Mouse (Mus musculus) embryonic facial prominence, embryonic 15.5 days (tissue): Measurements from ENCODE around the gene Mre11a. TPM values are rescaled to one million over a fixed set of nuclear protein-coding genes. Genes with fewer than 3 reads are reported as not detected.

Experiments used
- ATAC-seq: fragments of 200-750 bp; cut with Nextera tagmentation; 2 replicates; pipeline ENCODE4 v1.8.0; 2017; ENCODE audit warnings: low read depth, moderate TSS enrichment; ENCODE audit not compliant: insufficient number of reproducible peaks, low FRiP score, low TSS enrichment
- H3K27ac ChIP-seq: fragments of 300-500 bp; sonication (generic); replicated peaks from 2 replicates; pipeline ENCODE4 v1.5.1; 2015; ENCODE audit warnings: mild to moderate bottlenecking, inconsistent platforms
- H3K27me3 ChIP-seq: fragments of 300-500 bp; sonication (generic); 2 replicates; pipeline ENCODE4 v1.6.1; 2015; ENCODE audit warnings: inconsistent platforms
- H3K36me3 ChIP-seq: fragments of 300-500 bp; sonication (generic); 2 replicates; pipeline ENCODE4 v1.6.1; 2015; ENCODE audit warnings: mild to moderate bottlenecking, inconsistent platforms
- H3K4me1 ChIP-seq: fragments of 300-500 bp; sonication (generic); 2 replicates; pipeline ENCODE4 v1.6.1; 2015; ENCODE audit warnings: inconsistent platforms
- H3K4me2 ChIP-seq: fragments of 300-500 bp; sonication (generic); replicated peaks from 2 replicates; pipeline ENCODE4 v1.6.1; 2015; ENCODE audit warnings: mild to moderate bottlenecking, inconsistent platforms
- H3K4me3 ChIP-seq: fragments of 300-500 bp; sonication (generic); replicated peaks from 2 replicates; pipeline ENCODE4 v1.5.1; 2015; ENCODE audit warnings: mild to moderate bottlenecking, inconsistent platforms
- H3K9ac ChIP-seq: fragments of 300-500 bp; sonication (generic); 2 replicates; pipeline ENCODE4 v1.6.1; 2015; ENCODE audit warnings: inconsistent platforms
- H3K9me3 ChIP-seq: fragments of 300-500 bp; sonication (generic); replicated peaks from 2 replicates; pipeline ENCODE4 v1.6.1; 2016; ENCODE audit warnings: inconsistent platforms
- WGBS: fragments of 180-500 bp; shearing (Covaris S2); methylation state at CpG from one replicate; pipeline ENCODE4 v1.1.7; 2015; 5-methylcytosine and 5-hydroxymethylcytosine counted together
- polyA plus RNA-seq: library from polyadenylated mRNA; unstranded; fragments of >200 nt; fragmentation: Nextera tagmentation; extraction: Ambion mirVana; gene quantifications from 2 replicates; pipeline ENCODE4 v1.2.1, GENCODE M21; 2015

The Mre11a gene
- polyA plus RNA-seq, 1 experiment from 2014 or later = 22.4 TPM

DNA sequence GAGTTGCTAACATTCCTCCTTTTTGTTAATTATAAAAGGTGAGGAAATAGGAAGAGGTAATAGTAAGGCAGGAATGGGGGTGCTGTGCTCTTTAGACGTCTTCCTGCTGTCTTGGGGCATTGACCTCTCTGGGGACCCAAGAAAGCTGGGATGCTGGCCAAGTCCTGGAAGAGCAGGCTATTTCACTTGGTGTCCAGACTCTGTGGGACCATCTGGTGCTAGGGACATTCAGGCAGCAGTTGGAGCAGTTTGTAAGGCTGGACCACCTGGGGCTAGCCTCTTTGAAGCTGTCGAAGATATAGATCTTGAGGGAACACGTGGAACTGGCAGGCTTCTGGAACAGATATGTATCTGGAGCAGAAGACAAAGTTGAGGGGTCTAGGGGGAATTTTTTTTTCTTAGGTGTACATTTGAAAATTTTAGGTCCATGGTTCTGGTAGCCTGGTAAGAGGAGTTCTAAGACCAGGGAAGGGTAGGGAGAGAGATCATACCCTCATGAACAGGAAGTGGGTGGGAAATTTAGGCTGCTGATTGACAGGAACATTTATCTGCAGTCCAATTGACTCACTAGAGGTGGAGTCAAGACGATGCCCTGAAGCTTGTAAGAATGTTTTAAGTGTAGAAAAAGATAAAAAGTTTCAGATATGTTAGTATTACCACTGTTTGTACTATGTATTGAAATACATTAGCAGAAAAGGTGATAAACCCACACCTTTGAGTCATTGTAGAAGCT lies 72.6 kb downstream of the Mre11a start:
- no peak for ATAC-seq
- peaks cover 9% of the 10 kb centered on the region for H3K4me1 ChIP-seq
- H3K4me3 ChIP-seq = no peak overlapping the region
- WGBS = 48% methylated on average over 4 of the region's 4 CpGs
- peaks cover 42% of the 10 kb centered on the region for H3K27me3 ChIP-seq
- H3K9me3 ChIP-seq = no peaks in the 10 kb centered on the region
- H3K4me2 ChIP-seq = no peak overlapping the region
- H3K36me3 ChIP-seq = no peaks in the 10 kb centered on the region
- no peak overlapping the region for H3K27ac ChIP-seq
- H3K9ac ChIP-seq = no peak overlapping the region

DNA sequence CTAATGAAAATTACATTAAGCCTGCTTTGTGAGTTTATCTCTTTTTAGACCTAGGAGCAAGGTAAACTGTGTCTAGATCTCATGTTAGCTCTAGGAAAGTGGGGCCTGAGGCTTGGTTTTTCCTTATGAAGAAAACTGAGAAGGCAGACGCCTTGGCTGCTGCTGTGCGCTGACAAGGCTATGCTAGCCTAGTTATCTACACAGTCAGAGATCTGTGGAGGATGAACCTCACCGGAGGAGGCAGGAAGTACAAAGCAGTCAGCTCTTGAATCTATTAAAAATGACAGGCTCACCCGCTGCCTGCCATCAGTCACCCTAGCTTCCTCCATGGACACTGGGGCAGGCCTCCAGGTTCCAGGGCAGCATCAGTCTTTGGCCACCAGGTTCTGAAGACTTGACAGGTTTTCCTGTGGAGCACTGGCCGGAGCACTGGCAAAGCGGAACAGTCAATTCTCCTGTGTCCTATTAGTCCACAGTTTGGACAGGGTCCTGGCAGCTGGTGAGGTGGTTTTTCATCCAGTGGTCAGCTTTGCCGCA lies 73.8 kb downstream of the Mre11a start:
- H3K9me3 ChIP-seq = no peaks in the 10 kb centered on the region
- no peak overlapping the region for H3K4me3 ChIP-seq
- no peaks in the 10 kb centered on the region for H3K36me3 ChIP-seq
- no peak overlapping the region for H3K9ac ChIP-seq
- peaks cover 43% of the 10 kb centered on the region for H3K27me3 ChIP-seq
- H3K27ac ChIP-seq = no peak overlapping the region
- no peak overlapping the region for H3K4me2 ChIP-seq
- H3K4me1 ChIP-seq = peaks cover 9% of the 10 kb centered on the region
- 71% methylated on average over 7 of the region's 7 CpGs for WGBS
- ATAC-seq = no peak

DNA sequence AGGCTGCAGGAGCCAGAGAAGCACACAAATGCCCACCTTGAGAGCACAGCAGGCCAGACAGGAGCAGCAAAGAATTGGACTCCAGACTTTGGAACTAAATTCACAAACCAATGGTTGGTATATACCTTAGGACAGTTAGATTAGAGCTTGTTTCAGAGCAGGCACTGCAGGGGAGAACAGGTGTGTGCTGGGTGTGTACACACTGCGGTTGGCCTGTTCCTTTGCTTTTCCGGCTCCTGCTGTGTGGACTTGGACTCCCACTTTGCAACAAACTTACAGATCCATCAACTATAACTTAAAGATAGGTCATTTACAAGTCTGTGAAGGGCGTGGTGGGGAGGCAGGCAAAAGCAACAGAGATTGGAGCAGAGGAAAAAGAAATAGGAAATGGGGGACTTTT lies 74.3 kb downstream of the Mre11a start:
- Histone ChIP-seq H3K9ac (no peak overlapping the region), H3K4me2 (no peak overlapping the region), H3K9me3 (no peaks in the 10 kb centered on the region), H3K36me3 (no peaks in the 10 kb centered on the region), H3K4me3 (no peak overlapping the region), H3K4me1 (peaks cover 9% of the 10 kb centered on the region), H3K27ac (no peak overlapping the region), H3K27me3 (peaks cover 43% of the 10 kb centered on the region)
- 76% methylated on average over 3 of the region's 3 CpGs for WGBS
- no peak for ATAC-seq

DNA sequence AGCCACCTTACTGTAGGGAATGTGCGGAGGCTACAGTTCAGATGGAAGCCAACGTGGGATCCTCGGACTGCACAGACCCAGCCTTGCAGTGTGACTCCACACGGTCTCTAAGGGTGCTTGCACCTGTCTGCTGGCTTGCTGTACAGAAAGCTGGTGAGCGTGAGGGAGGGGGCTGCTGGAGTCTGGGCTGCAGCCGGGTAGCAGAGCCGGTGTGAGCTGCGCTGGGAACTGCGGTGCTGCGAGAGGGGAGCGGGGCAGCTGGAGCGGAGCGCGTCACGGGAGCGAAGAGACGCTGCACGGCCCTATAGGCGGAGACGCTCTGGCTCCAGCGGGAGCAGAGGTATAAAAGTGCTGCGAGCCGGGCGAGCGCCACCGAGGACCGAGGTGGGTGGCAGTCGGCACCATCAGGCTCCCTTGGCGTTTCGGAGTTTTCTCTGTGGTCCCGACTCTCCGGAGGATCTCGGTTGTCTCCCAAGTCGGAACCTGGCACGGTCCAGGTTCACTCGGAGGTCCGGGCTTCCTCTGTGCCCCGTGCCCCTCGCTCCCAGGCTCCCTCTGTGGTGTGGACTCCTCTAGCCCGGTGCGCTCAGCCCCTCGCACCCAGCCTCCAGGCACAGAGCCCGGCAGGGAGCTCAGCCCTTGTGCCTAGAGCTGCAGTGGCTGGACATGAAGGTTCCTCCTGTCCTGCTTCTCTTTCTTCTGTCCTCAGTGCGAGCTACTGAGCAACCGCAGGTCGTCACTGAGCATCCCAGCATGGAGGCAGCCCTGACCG lies 75.6 kb downstream of the Mre11a start, which contains the start of gene Gpr83:
Gpr83 (plus strand) TSS at position 343 of the 772 bp plus-strand sequence.
- H3K4me2 ChIP-seq = peak within 1 kb of the TSS; percentile 78
- H3K27ac ChIP-seq = no peak within 1 kb of the TSS
- peaks cover 9% of the 10 kb centered on the region for H3K4me1 ChIP-seq
- 2% methylated on average over 47 of the region's 47 CpGs for WGBS
- H3K4me3 ChIP-seq = peak within 1 kb of the TSS; percentile 39
- H3K36me3 ChIP-seq = no peaks in the 10 kb centered on the region
- H3K9ac ChIP-seq = 0 out of 2 replicates have a peak within 1 kb of the TSS, but pooled peaks have one; percentile 9
- ATAC-seq = peak; percentile 69
- no peaks in the 10 kb centered on the region for H3K9me3 ChIP-seq
- peaks cover 43% of the 10 kb centered on the region for H3K27me3 ChIP-seq

DNA sequence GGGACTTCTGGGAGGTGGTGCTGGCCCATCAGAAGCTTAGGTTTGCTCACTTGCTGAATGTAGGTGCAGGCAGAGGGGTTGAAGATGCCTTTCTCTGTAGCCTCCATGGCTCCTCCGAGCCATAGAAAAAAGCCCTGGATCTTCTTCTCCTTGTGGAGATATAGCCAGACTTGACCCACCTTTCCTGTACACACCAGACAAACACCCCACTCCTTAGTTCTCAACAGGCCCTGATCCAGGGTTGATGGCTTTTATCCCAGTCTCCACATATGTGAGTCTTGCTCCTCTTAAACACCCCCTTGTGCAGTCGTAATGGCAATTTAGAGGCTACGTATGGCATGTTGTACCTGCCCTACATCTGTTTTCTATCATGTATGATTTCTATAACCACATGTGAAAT lies 78.7 kb downstream of the Mre11a start:
- no peaks in the 10 kb centered on the region for H3K9me3 ChIP-seq
- H3K4me2 ChIP-seq = no peak overlapping the region
- whole genome bisulfite sequencing = 50% methylated on average over 3 of the region's 3 CpGs
- H3K4me1 ChIP-seq = peaks cover 9% of the 10 kb centered on the region
- no peaks in the 10 kb centered on the region for H3K36me3 ChIP-seq
- no peak overlapping the region for H3K4me3 ChIP-seq
- no peak overlapping the region for H3K27ac ChIP-seq
- H3K27me3 ChIP-seq = peaks cover 39% of the 10 kb centered on the region
- no peak for ATAC-seq
- no peak overlapping the region for H3K9ac ChIP-seq

DNA sequence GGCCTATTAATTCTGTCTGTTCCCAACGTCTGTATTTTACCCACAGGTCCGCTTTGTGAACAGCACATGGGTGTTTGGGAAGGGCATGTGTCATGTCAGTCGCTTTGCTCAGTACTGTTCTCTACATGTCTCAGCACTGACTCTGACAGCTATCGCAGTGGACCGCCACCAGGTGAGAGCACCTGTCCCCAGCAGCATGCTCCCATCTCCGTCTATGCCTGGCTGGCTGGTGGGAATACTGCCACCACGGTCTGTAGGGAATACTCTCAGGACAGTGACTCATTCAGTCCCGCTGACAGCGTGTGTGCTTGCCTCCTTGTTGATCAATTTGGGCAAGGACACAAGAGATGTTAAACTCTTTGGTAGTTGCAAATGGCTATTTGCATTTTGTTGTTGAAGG lies 80.3 kb downstream of the Mre11a start:
- Histone ChIP-seq H3K9me3 (no peaks in the 10 kb centered on the region), H3K4me2 (no peak overlapping the region), H3K9ac (no peak overlapping the region), H3K4me3 (no peak overlapping the region), H3K36me3 (no peaks in the 10 kb centered on the region), H3K27me3 (peaks cover 23% of the 10 kb centered on the region), H3K27ac (no peak overlapping the region), H3K4me1 (peaks cover 8% of the 10 kb centered on the region)
- 74% methylated on average over 9 of the region's 9 CpGs for WGBS
- no peak for ATAC-seq

DNA sequence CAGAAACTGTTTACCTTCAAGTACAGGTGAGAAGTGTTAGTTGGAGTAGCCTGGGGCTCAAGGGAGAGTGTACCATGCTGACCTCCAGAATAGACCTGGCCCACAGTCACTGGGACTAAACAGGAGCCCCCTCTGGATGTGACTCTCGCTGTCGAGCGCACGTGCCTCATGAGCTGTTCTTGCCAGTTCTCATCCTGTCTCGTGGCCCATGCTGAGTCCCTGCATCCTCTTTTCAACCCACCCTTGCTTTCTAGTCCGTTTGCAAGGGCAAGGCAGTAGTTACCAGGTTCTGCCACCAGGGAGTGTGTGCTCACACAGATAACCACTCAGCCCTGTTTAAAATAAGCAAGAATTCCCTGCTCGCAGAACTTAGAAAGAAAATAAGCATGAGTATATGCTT lies 82.5 kb downstream of the Mre11a start:
- Histone ChIP-seq H3K27me3 (peaks cover 2% of the 10 kb centered on the region; the same call in 1 of the 2 replicates), H3K4me2 (no peak overlapping the region), H3K9ac (no peak overlapping the region), H3K4me3 (no peak overlapping the region), H3K4me1 (0 out of 2 replicates have a peak, but pooled peaks cover under 1% of the 10 kb centered on the region), H3K9me3 (no peaks in the 10 kb centered on the region), H3K36me3 (no peaks in the 10 kb centered on the region), H3K27ac (no peak overlapping the region)
- 29% methylated on average over 7 of the region's 7 CpGs for WGBS
- no peak; the same call in 1 of the 2 replicates for ATAC-seq

DNA sequence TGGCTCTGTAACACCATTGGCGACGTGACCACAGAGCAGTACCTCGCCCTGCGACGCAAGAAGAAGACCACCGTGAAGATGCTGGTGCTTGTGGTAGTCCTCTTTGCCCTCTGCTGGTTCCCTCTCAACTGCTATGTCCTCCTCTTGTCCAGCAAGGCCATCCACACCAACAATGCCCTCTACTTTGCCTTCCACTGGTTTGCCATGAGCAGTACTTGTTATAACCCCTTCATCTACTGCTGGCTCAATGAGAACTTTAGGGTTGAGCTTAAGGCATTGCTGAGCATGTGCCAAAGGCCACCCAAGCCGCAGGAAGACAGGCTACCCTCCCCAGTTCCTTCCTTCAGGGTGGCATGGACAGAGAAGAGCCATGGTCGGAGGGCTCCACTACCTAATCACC lies 83.9 kb downstream of the Mre11a start:
- Histone ChIP-seq H3K4me3 (no peak overlapping the region), H3K4me1 (0 out of 2 replicates have a peak, but pooled peaks cover 10% of the 10 kb centered on the region), H3K4me2 (no peak overlapping the region), H3K27me3 (no peaks in the 10 kb centered on the region), H3K27ac (no peak overlapping the region), H3K9me3 (no peaks in the 10 kb centered on the region), H3K9ac (no peak overlapping the region), H3K36me3 (no peaks in the 10 kb centered on the region)
- ATAC-seq = no peak
- WGBS = 94% methylated on average over 8 of the region's 8 CpGs

DNA sequence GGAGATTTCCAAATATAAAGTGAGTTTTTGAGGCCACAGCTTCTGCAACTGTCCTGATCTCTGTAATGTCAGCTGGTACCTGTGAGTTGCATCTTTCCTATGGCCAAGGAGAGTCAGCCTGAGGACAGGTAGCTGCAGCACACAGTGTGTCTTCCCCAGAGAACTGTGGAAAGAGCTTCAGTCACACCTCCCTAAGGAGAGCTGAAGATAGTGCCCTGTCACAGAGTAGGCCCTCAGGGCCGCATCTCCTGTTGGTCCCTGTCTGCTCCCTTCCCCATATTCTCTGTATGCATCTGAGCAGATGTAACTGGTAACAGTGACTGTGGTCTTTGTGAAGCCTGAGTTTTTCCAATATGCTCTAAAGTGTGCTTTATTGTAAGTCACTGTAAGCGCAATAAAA lies 85.9 kb downstream of the Mre11a start:
- H3K9ac ChIP-seq = no peak overlapping the region
- no peak for ATAC-seq
- no peaks in the 10 kb centered on the region for H3K9me3 ChIP-seq
- WGBS = 89% methylated on average over 2 of the region's 2 CpGs
- no peak overlapping the region for H3K4me2 ChIP-seq
- H3K27me3 ChIP-seq = no peaks in the 10 kb centered on the region
- no peak overlapping the region for H3K4me3 ChIP-seq
- no peak overlapping the region for H3K27ac ChIP-seq
- 0 out of 2 replicates have a peak, but pooled peaks cover 10% of the 10 kb centered on the region for H3K4me1 ChIP-seq
- H3K36me3 ChIP-seq = no peaks in the 10 kb centered on the region

DNA sequence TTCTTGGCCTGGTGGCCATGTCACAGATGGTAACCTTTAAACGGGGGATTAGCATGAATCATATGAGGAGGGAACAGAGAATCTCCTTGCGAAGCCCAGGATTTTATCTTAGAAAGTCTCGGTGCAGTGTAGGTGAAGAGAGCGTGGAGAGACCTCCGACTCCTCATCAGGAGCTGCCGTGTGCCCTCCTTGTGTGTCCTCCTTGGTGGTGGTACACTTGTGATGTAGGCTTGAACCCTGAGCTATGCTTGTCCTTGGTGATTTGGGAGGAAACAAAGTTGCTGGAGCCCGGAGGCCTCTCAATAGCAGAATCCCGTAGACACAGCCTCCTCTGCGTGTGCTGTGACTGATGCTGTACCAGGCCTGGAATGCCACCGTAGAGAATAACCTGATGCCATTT lies 86.3 kb downstream of the Mre11a start:
- no peaks in the 10 kb centered on the region for H3K27me3 ChIP-seq
- H3K9me3 ChIP-seq = no peaks in the 10 kb centered on the region
- H3K4me3 ChIP-seq = no peak overlapping the region
- H3K4me1 ChIP-seq = 0 out of 2 replicates have a peak, but pooled peaks cover 10% of the 10 kb centered on the region
- 83% methylated on average over 10 of the region's 10 CpGs for WGBS
- no peak overlapping the region for H3K4me2 ChIP-seq
- no peaks in the 10 kb centered on the region for H3K36me3 ChIP-seq
- no peak for ATAC-seq
- no peak overlapping the region for H3K9ac ChIP-seq
- H3K27ac ChIP-seq = no peak overlapping the region

DNA sequence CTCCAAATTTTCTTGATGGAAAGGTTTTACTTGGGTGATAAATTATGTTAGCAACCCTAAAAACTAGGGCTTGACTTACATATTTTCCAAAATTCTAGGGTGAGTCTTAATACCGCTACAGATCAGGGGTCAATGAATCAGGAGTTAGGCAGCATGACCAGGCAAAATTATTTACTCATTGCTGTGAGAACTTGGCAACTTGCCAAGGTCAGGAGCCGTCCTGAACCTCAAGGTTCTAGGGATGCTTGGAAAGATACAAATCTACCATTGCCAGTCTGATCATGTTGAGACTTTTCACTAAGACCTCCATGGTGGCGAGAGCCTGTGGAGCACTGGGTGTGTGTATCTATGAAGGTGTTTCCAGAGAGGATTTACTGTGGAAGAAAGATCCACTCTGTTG lies 87.1 kb downstream of the Mre11a start:
- no peak overlapping the region for H3K4me2 ChIP-seq
- 67% methylated on average over 3 of the region's 3 CpGs for WGBS
- H3K27me3 ChIP-seq = no peaks in the 10 kb centered on the region
- 0 out of 2 replicates have a peak, but pooled peaks cover 10% of the 10 kb centered on the region for H3K4me1 ChIP-seq
- H3K36me3 ChIP-seq = no peaks in the 10 kb centered on the region
- H3K9me3 ChIP-seq = no peaks in the 10 kb centered on the region
- no peak overlapping the region for H3K9ac ChIP-seq
- no peak overlapping the region for H3K27ac ChIP-seq
- no peak for ATAC-seq
- no peak overlapping the region for H3K4me3 ChIP-seq
